Mouse (Mus musculus) embryonic fibroblast, embryonic 13.5 days (primary cell): ENCODE results near the gene B430218F22Rik.
"Not testable (repeated sequence)": the region's sequence is repeated elsewhere in the genome, so short reads cannot be mapped to it uniquely, and the experiment has no call there.

Experiments used
- CTCF ChIP-seq: IDR thresholded peaks from 2 replicates; pipeline ENCODE4 v1.5.1; 2011; ENCODE audit warnings: mild to moderate bottlenecking, control low read depth, low read length, moderate library complexity, borderline replicate concordance; ENCODE audit not compliant: insufficient read depth
- POLR2A ChIP-seq: IDR thresholded peaks from 2 replicates; pipeline ENCODE4 v1.6.1; 2011; ENCODE audit warnings: low read depth, mild to moderate bottlenecking, control low read depth, low read length, moderate library complexity

GRCm38 (mm10) chr13:118387448-118387801 lies 995 bp downstream of the B430218F22Rik start:
- TF ChIP-seq CTCF, POLR2A: not testable (repeated sequence)
